Mouse (Mus musculus) liver, embryonic 15.5 days (tissue): Measurements from ENCODE around the gene Farp1. TPM values are rescaled to one million over a fixed set of nuclear protein-coding genes. Genes with fewer than 3 reads are reported as not detected.

Experiments used
- ATAC-seq: fragments of 200-750 bp; cut with Nextera tagmentation; 2 replicates; pipeline ENCODE4 v1.8.0; 2017; ENCODE audit warnings: moderate number of reproducible peaks, mild to moderate bottlenecking, moderate library complexity; ENCODE audit not compliant: insufficient read depth
- H3K27ac ChIP-seq: fragments of 300-500 bp; sonication (generic); replicated peaks from 2 replicates; pipeline ENCODE4 v1.5.1; 2015; ENCODE audit warnings: mild to moderate bottlenecking, inconsistent platforms
- H3K27me3 ChIP-seq: fragments of 300-500 bp; sonication (generic); 2 replicates; pipeline ENCODE4 v1.6.1; 2015; ENCODE audit warnings: mild to moderate bottlenecking, inconsistent platforms
- H3K36me3 ChIP-seq: fragments of 300-500 bp; sonication (generic); replicated peaks from 2 replicates; pipeline ENCODE4 v1.6.1; 2015; ENCODE audit warnings: moderate library complexity, mild to moderate bottlenecking, inconsistent platforms
- H3K4me1 ChIP-seq: fragments of 300-500 bp; sonication (generic); replicated peaks from 2 replicates; pipeline ENCODE4 v1.6.1; 2015; ENCODE audit warnings: inconsistent platforms
- H3K4me2 ChIP-seq: fragments of 300-500 bp; sonication (generic); 2 replicates; pipeline ENCODE4 v1.6.1; 2015; ENCODE audit warnings: moderate library complexity, mild to moderate bottlenecking, inconsistent platforms
- H3K4me3 ChIP-seq: fragments of 300-500 bp; sonication (generic); replicated peaks from 2 replicates; pipeline ENCODE4 v1.5.1; 2015; ENCODE audit warnings: mild to moderate bottlenecking, inconsistent platforms
- H3K9ac ChIP-seq: fragments of 300-500 bp; sonication (generic); 2 replicates; pipeline ENCODE4 v1.6.1; 2015; ENCODE audit warnings: moderate library complexity, mild to moderate bottlenecking, inconsistent platforms
- H3K9me3 ChIP-seq: fragments of 300-500 bp; sonication (generic); replicated peaks from 2 replicates; pipeline ENCODE4 v1.6.1; 2016; ENCODE audit warnings: inconsistent platforms
- WGBS: fragments of 180-500 bp; shearing (Covaris S2); methylation state at CpG from one replicate; pipeline ENCODE4 v1.1.7; 2015; ENCODE audit warnings: mixed read lengths; ENCODE audit not compliant: insufficient replicate concordance; 5-methylcytosine and 5-hydroxymethylcytosine counted together
- polyA plus RNA-seq: library from polyadenylated mRNA; unstranded; fragments of >200 nt; fragmentation: Nextera tagmentation; extraction: Ambion mirVana; gene quantifications from 2 replicates; pipeline ENCODE4 v1.2.1, GENCODE M21; 2015

Farp1 gene
- polyA plus RNA-seq, 1 experiment from 2014 or later = 3.2 TPM

DNA sequence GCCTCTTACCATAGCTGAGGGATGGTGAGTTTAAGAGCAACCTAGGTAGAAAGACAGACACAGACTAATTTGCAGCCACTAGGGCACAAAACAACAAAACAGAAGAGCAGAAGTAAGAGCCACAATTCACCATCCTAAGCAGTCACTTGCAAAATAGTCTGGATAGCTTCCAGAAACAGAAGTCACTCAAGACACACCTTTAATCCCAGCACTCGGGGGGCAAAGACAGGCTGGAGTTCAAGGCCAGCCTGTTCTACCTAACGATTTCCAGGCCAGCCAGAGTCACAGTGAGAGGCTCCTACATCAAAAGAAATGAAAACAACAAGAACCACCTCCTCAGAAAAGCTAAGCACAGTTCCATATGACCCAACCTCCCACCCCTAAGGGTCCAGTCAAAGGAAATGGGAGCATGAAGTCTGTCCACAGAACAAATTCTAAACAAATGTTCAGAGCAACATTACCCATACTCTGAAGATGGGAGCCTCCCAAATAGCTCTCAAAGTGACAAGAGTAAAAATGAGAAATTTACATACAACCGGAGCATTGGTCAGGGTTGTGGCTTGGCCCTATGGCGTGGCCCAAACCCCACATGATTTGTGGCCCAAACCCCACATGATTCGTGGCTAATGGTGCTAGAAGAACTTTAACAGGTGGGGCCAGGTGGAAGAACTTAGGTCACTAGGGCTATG lies 294.5 kb downstream of the Farp1 start:
- 64% methylated on average over 5 of the region's 5 CpGs for WGBS

DNA sequence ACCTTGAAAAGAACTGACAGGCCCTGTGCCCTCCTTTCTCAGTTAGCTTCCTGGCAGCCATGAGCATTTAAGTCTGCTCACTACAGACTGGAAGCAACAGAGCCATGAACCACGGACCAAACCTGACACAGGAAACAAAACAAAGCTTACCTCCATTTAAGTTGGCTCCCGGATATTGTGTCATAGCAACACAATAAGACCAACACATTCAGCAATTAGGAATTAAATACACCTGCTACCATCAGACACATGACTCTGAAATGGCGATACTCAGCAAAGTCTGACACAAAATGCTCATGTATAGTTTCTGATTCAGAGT lies 295.0 kb downstream of the Farp1 start:
- Histone ChIP-seq H3K27ac (no peak overlapping the region), H3K4me3 (no peak overlapping the region), H3K27me3 (no peaks in the 10 kb centered on the region), H3K9me3 (no peaks in the 10 kb centered on the region), H3K36me3 (peaks cover 20% of the 10 kb centered on the region), H3K9ac (no peak overlapping the region), H3K4me2 (no peak overlapping the region), H3K4me1 (peaks cover 41% of the 10 kb centered on the region)
- no peak for ATAC-seq
- 63% methylated on average over 3 of the region's 3 CpGs for WGBS

More for the DNA sequence above, 294.5 kb downstream of the Farp1 start:
- H3K9ac ChIP-seq = no peak overlapping the region
- no peaks in the 10 kb centered on the region for H3K9me3 ChIP-seq
- peaks cover 45% of the 10 kb centered on the region for H3K4me1 ChIP-seq
- no peak overlapping the region for H3K4me2 ChIP-seq
- ATAC-seq = no peak
- H3K4me3 ChIP-seq = no peak overlapping the region
- no peaks in the 10 kb centered on the region for H3K27me3 ChIP-seq
- H3K27ac ChIP-seq = no peak overlapping the region
- peaks cover 15% of the 10 kb centered on the region for H3K36me3 ChIP-seq

Other genes with a start within 250 kb of the Farp1 start
- 34.9 and 36.7 TPM in 2 replicates for gene Ipo5, start 124.0 kb upstream of the Farp1 start, polyA plus RNA-seq